Mouse (Mus musculus) hindlimb bud, embryonic 11.5 days (tissue): ENCODE results near the gene Fam71d.

ENCODE experiments used
- DNase-seq: peaks from one replicate; pipeline ENCODE4 v3.0.0-alpha.2; 2012; ENCODE audit warnings: low read depth, low spot score; ENCODE audit errors: extremely low spot score

Fam71d gene

GRCm38 (mm10) chr12:78691325-78691724 lies at the start of gene Fam71d:
TSS of gene Fam71d (plus strand) at chr12:78691535.
- no peak for DNase-seq

GRCm38 (mm10) chr12:78643691-78644090 lies 47.6 kb upstream of the Fam71d start:
- no peak for DNase-seq

GRCm38 (mm10) chr12:78645282-78645681 lies 46.1 kb upstream of the Fam71d start:
- DNase-seq, result no peak

GRCm38 (mm10) chr12:78659718-78660304 lies 31.5 kb upstream of the Fam71d start:
- no peak for DNase-seq

- no peak for DNase-seq
Observed at GRCm38 (mm10) chr12:78678101-78678806, 13.1 kb upstream of the Fam71d start.

GRCm38 (mm10) chr12:78678807-78679189 lies 12.5 kb upstream of the Fam71d start:
- DNase-seq, result no peak

GRCm38 (mm10) chr12:78681048-78681447 lies 10.3 kb upstream of the Fam71d start:
- no peak for DNase-seq

- no peak for DNase-seq
Observed at GRCm38 (mm10) chr12:78682279-78682678, 9.1 kb upstream of the Fam71d start.

GRCm38 (mm10) chr12:78685669-78686215 lies 5.6 kb upstream of the Fam71d start:
- no peak for DNase-seq

GRCm38 (mm10) chr12:78688876-78689275 lies 2.5 kb upstream of the Fam71d start:
- DNase-seq, result no peak

- no peak for DNase-seq
Observed at GRCm38 (mm10) chr12:78693281-78693680, 1.9 kb downstream of the Fam71d start.

- DNase-seq, result no peak
Observed at GRCm38 (mm10) chr12:78717783-78718182, 26.4 kb downstream of the Fam71d start.

GRCm38 (mm10) chr12:78727723-78728122 lies 36.4 kb downstream of the Fam71d start:
- DNase-seq, result no peak

- no peak for DNase-seq
Observed at GRCm38 (mm10) chr12:78739633-78740032, 48.3 kb downstream of the Fam71d start.

- no peak for DNase-seq
Observed at GRCm38 (mm10) chr12:78740289-78740688, 49.0 kb downstream of the Fam71d start.

- DNase-seq, result no peak
Observed at GRCm38 (mm10) chr12:78746226-78746625, 54.9 kb downstream of the Fam71d start.

GRCm38 (mm10) chr12:78747406-78747805 lies 56.1 kb downstream of the Fam71d start:
- DNase-seq, result no peak

- peak; percentile 5 for DNase-seq
Observed at GRCm38 (mm10) chr12:78748113-78748512, 56.8 kb downstream of the Fam71d start.

- peak; percentile 67 for DNase-seq
Observed at GRCm38 (mm10) chr12:78748557-78749377, 57.4 kb downstream of the Fam71d start, which contains the start of gene Mpp5. TSS of gene Mpp5 (plus strand) at chr12:78748907.

GRCm38 (mm10) chr12:78749378-78749801 lies 58.1 kb downstream of the Fam71d start:
- peak; percentile 31 for DNase-seq

GRCm38 (mm10) chr12:78761979-78762378 lies 70.6 kb downstream of the Fam71d start:
- no peak for DNase-seq
